10 mouse cellular contexts compared by ENCODE assay signal in the genomic region with DNA sequence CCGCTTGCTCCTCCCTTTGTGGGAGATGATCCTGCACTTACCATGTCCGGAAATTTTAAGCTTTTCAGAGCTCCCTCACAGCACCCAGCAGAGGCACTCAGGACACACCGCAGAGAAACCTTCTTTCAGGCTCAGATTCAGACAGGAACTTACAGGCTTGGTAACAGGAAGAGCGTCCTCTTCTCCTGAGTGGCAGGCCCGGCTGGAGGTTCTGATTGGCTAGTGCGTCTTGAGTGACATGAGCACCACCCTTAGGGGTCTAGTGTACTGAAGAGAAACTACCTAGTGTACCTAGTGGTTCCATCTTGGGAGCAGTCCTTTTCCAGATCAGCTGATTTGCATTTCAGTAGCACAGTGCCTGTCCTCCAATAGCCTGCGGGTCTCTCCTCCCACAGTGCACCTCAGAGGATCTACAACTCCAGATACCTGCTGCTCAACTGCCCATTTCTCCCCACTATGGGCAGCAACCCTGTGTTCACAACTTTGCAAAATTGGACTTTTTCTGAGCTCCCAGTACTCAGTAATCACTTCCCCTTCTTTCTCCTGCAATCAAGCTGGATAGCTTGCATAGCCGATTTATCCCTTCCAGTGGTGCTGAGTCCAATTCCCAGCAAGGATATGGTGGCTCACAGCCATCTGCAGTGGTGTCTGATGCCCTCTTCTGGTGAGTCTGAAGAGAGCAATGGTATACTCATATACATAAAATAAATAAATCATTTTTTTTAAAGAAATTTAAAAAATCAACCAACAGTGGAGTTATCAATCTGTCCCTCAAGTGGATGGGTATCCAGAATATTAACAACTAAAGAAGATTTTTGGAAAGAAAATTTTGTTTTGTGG. TPM values are rescaled to one million over a fixed set of nuclear protein-coding genes. Genes with fewer than 3 reads are reported as not detected.
DNase-seq lines count a peak whose midpoint lies in the region; ATAC-seq lines count a peak whose summit lies in the region.
"Had no signal": no experiment of that assay in that cellular context is flagged by ENCODE, and none has a peak within 500 bp of the region (broad histone marks: within the 10 kb centered on the region; RNA-seq: fewer than 3 reads in every experiment).

A gene (minus strand): TSS at position 153 of the 840 bp plus-strand sequence.

- ATAC-seq in CD4-positive, CD25-positive, alpha-beta regulatory T cell, adult 4 months: peak; percentile 82

- peak; percentile 94 for DNase-seq in R1 (ENCODE audit: low read depth, low spot score)
- peak; percentile 55 for DNase-seq in adrenal gland, postnatal 14 days
- DNase-seq in heart, adult 8-10 months (ENCODE audit: low spot score): peak; percentile 1
- DNase-seq in kidney, postnatal 10 days: peak; percentile 12
- peak; percentile 16 to 34 for DNase-seq in lung, adult 18-20 months
- peak; percentile 15 to 16 for DNase-seq in natural killer cell, adult 2 months (ENCODE audit: low spot score in 2 of 2)
- peak; percentile 5 to 29 for DNase-seq in thymus, postnatal 36 days

RNA-seq across cellular contexts. Expression of the gene that starts here (rescaled TPM):
- under 1 TPM; 0.86 to 0.91 TPM for polyA plus RNA-seq in CD4-positive, CD25-positive, alpha-beta regulatory T cell, adult 4 months (2017; shearing (Covaris generic))
- total RNA-seq in adrenal gland, postnatal 14 days (2021): 0.98 and 1.1 TPM in 2 replicates
- total RNA-seq in heart, adult 8-10 months (2022): under 1 TPM; 0.16 to 0.53 (median 0.37) TPM
- polyA plus RNA-seq: forebrain, embryonic 10.5 days; intestine, embryonic 15.5 days had no signal

Comparison
In these comparisons a context has a peak if more than half of its experiments do, and no peak if none do; other contexts are left out.
1. Peak in every context shown above with its lines: DNase-seq and ATAC-seq.
2. Peak in ATAC-seq in CD4-positive, CD25-positive, alpha-beta regulatory T cell, adult 4 months; RNA of the gene not detected or under 1 TPM.
3. Peak in DNase-seq in heart, adult 8-10 months; RNA of the gene not detected or under 1 TPM.
4. DNase-seq: peak in every context shown above with its lines; median percentile 94 in R1; 55 in adrenal gland, postnatal 14 days; 25 in lung, adult 18-20 months; 17 in thymus, postnatal 36 days; 16 in natural killer cell, adult 2 months; 12 in kidney, postnatal 10 days; 1 in heart, adult 8-10 months.